Mouse (Mus musculus) C2C12 (cell line): ENCODE measurements around the gene Kiss1r.

Experiments
- CEBPB ChIP-seq: IDR thresholded peaks from one replicate; pipeline ENCODE4 v1.6.1; 2011; ENCODE audit warnings: low read depth, mild to moderate bottlenecking, control low read depth, moderate library complexity
- CTCF ChIP-seq: IDR thresholded peaks from one replicate; pipeline ENCODE4 v1.5.1; 2011; ENCODE audit not compliant: control insufficient read depth, insufficient read depth, insufficient read length
- MAX ChIP-seq: IDR thresholded peaks from one replicate; pipeline ENCODE4 v1.6.1; 2011; ENCODE audit warnings: mild to moderate bottlenecking, control low read depth
- MYOD1 ChIP-seq: IDR thresholded peaks from one replicate; pipeline ENCODE4 v1.6.1; 2011; ENCODE audit warnings: low read depth; ENCODE audit not compliant: control insufficient read depth, insufficient read length
- USF1 ChIP-seq: IDR thresholded peaks from one replicate; pipeline ENCODE4 v1.6.1; 2011; ENCODE audit warnings: low read depth, mild to moderate bottlenecking, control low read depth, moderate library complexity

- no peak for TF ChIP-seq MYOD1
- no peak for TF ChIP-seq CTCF
- no peak for TF ChIP-seq MAX
- TF ChIP-seq USF1 = no peak
- no peak for TF ChIP-seq CEBPB
These were observed 51.4 kb downstream of the Kiss1r start for GRCm38 (mm10) chr10:79968181-79968580.
